Mouse (Mus musculus) forebrain, embryonic 16.5 days (tissue): ENCODE results near the gene Ddx58. TPM values are rescaled to one million over a fixed set of nuclear protein-coding genes. Genes with fewer than 3 reads are reported as not detected.

ENCODE experiments used
- ATAC-seq: fragments of 200-750 bp; cut with Nextera tagmentation; 2 replicates; pipeline ENCODE4 v1.8.0; 2017; ENCODE audit warnings: mild to moderate bottlenecking, moderate library complexity
- H3K27ac ChIP-seq: fragments of 300-500 bp; sonication (generic); 2 replicates; pipeline ENCODE4 v1.5.1; 2014; ENCODE audit warnings: low read length, control low read depth
- H3K27me3 ChIP-seq: fragments of 300-500 bp; sonication (generic); replicated peaks from 2 replicates; pipeline ENCODE4 v1.6.1; 2014; ENCODE audit warnings: low read length; ENCODE audit not compliant: control insufficient read depth, insufficient read depth
- H3K36me3 ChIP-seq: fragments of 300-500 bp; sonication (generic); 2 replicates; pipeline ENCODE4 v1.6.1; 2014; ENCODE audit not compliant: control insufficient read depth, insufficient read depth
- H3K4me1 ChIP-seq: fragments of 300-500 bp; sonication (generic); replicated peaks from 2 replicates; pipeline ENCODE4 v1.6.1; 2014; ENCODE audit warnings: low read length; ENCODE audit not compliant: control insufficient read depth, insufficient read depth
- H3K4me2 ChIP-seq: fragments of 300-500 bp; sonication (generic); 2 replicates; pipeline ENCODE4 v1.6.1; 2014; ENCODE audit warnings: mild to moderate bottlenecking, low read length, control low read depth
- H3K4me3 ChIP-seq: fragments of 300-500 bp; sonication (generic); replicated peaks from 2 replicates; pipeline ENCODE4 v1.5.1; 2014; ENCODE audit warnings: mild to moderate bottlenecking, low read length, control low read depth
- H3K9ac ChIP-seq: fragments of 300-500 bp; sonication (generic); replicated peaks from 2 replicates; pipeline ENCODE4 v1.6.1; 2014; ENCODE audit warnings: low read depth, low read length, control low read depth
- H3K9me3 ChIP-seq: fragments of 300-500 bp; sonication (generic); 2 replicates; pipeline ENCODE4 v1.6.1; 2016; ENCODE audit warnings: low read length; ENCODE audit not compliant: control insufficient read depth
- WGBS: fragments of 180-500 bp; shearing (Covaris S2); extraction: QIAGEN DNeasy Blood & Tissue Kit; methylation state at CpG from one replicate; pipeline ENCODE4 v1.1.7; 2014; 5-methylcytosine and 5-hydroxymethylcytosine counted together
- polyA plus RNA-seq: library from polyadenylated mRNA; unstranded; fragments of >200 nt; fragmentation: Nextera tagmentation; extraction: Ambion mirVana; gene quantifications from 2 replicates; pipeline ENCODE4 v1.2.1, GENCODE M21; 2015

The Ddx58 gene
- polyA plus RNA-seq, 1 experiment from 2014 or later = 4.5 TPM

- Histone ChIP-seq H3K4me1 (peaks cover 14% of the 10 kb centered on the region), H3K9ac (no peak overlapping the region), H3K36me3 (no peaks in the 10 kb centered on the region), H3K27ac (no peak overlapping the region), H3K9me3 (no peaks in the 10 kb centered on the region), H3K27me3 (no peaks in the 10 kb centered on the region), H3K4me2 (peak overlapping the region; percentile 85; the same call in 1 of the 2 replicates), H3K4me3 (peak overlapping the region; percentile 52; the same call in 1 of the 2 replicates)
- 56% methylated on average over 5 of the region's 5 CpGs for WGBS
- peak; percentile 8; the same call in 1 of the 2 replicates for ATAC-seq
Measured at GRCm38 (mm10) chr4:40240272-40240744, 680 bp upstream of the Ddx58 start.

- Histone ChIP-seq H3K4me3 (peak overlapping the region; percentile 52), H3K27me3 (no peaks in the 10 kb centered on the region), H3K4me1 (peaks cover 14% of the 10 kb centered on the region), H3K9me3 (no peaks in the 10 kb centered on the region), H3K27ac (no peak overlapping the region), H3K36me3 (no peaks in the 10 kb centered on the region), H3K9ac (peak overlapping the region; percentile 57), H3K4me2 (peak overlapping the region; percentile 85)
- WGBS = under 1% methylated on average over 17 of the region's 17 CpGs
- peak; percentile 26; the same call in 1 of the 2 replicates for ATAC-seq
Measured at GRCm38 (mm10) chr4:40238483-40239408, 882 bp downstream of the Ddx58 start.

GRCm38 (mm10) chr4:40236829-40237228, 2.8 kb downstream of the Ddx58 start:
- no peak for ATAC-seq
- Histone ChIP-seq H3K9ac (no peak overlapping the region), H3K27me3 (no peaks in the 10 kb centered on the region), H3K27ac (no peak overlapping the region), H3K4me1 (peaks cover 14% of the 10 kb centered on the region), H3K4me3 (no peak overlapping the region), H3K9me3 (no peaks in the 10 kb centered on the region), H3K36me3 (no peaks in the 10 kb centered on the region), H3K4me2 (no peak overlapping the region)
- 89% methylated on average over 4 of the region's 4 CpGs for WGBS

- peaks cover 7% of the 10 kb centered on the region for H3K4me1 ChIP-seq
- ATAC-seq = no peak
- H3K4me2 ChIP-seq = no peak overlapping the region
- H3K9ac ChIP-seq = no peak overlapping the region
- no peak overlapping the region for H3K27ac ChIP-seq
- WGBS = 76% methylated on average over 6 of the region's 6 CpGs
- no peaks in the 10 kb centered on the region for H3K36me3 ChIP-seq
- H3K9me3 ChIP-seq = no peaks in the 10 kb centered on the region
- H3K4me3 ChIP-seq = no peak overlapping the region
- H3K27me3 ChIP-seq = no peaks in the 10 kb centered on the region
Measured at GRCm38 (mm10) chr4:40234256-40234655, 5.4 kb downstream of the Ddx58 start.

- Histone ChIP-seq H3K36me3 (no peaks in the 10 kb centered on the region), H3K4me1 (no peaks in the 10 kb centered on the region), H3K9ac (no peak overlapping the region), H3K27me3 (no peaks in the 10 kb centered on the region), H3K4me2 (no peak overlapping the region), H3K27ac (no peak overlapping the region), H3K9me3 (no peaks in the 10 kb centered on the region), H3K4me3 (no peak overlapping the region)
- WGBS = 88% methylated on average over 7 of the region's 7 CpGs
- no peak for ATAC-seq
Measured at GRCm38 (mm10) chr4:40233062-40233664, 6.5 kb downstream of the Ddx58 start.

GRCm38 (mm10) chr4:40229723-40230122, 9.9 kb downstream of the Ddx58 start:
- H3K4me1 ChIP-seq = no peaks in the 10 kb centered on the region
- H3K9ac ChIP-seq = no peak overlapping the region
- 96% methylated on average over 6 of the region's 6 CpGs for WGBS
- no peak for ATAC-seq
- no peaks in the 10 kb centered on the region for H3K36me3 ChIP-seq
- no peak overlapping the region for H3K4me3 ChIP-seq
- H3K9me3 ChIP-seq = no peaks in the 10 kb centered on the region
- H3K27me3 ChIP-seq = no peaks in the 10 kb centered on the region
- H3K27ac ChIP-seq = no peak overlapping the region
- H3K4me2 ChIP-seq = no peak overlapping the region

GRCm38 (mm10) chr4:40227886-40228285, 11.7 kb downstream of the Ddx58 start:
- Histone ChIP-seq H3K4me3 (no peak overlapping the region), H3K36me3 (no peaks in the 10 kb centered on the region), H3K9me3 (no peaks in the 10 kb centered on the region), H3K4me1 (no peaks in the 10 kb centered on the region), H3K27me3 (no peaks in the 10 kb centered on the region), H3K9ac (no peak overlapping the region), H3K27ac (no peak overlapping the region), H3K4me2 (no peak overlapping the region)
- WGBS = 94% methylated on average over 7 of the region's 7 CpGs
- ATAC-seq = no peak

- no peak for ATAC-seq
- Histone ChIP-seq H3K4me2 (no peak overlapping the region), H3K9me3 (no peaks in the 10 kb centered on the region), H3K4me1 (no peaks in the 10 kb centered on the region), H3K4me3 (no peak overlapping the region), H3K9ac (no peak overlapping the region), H3K27ac (no peak overlapping the region), H3K36me3 (no peaks in the 10 kb centered on the region), H3K27me3 (no peaks in the 10 kb centered on the region)
- 93% methylated on average over 11 of the region's 11 CpGs for WGBS
Measured at GRCm38 (mm10) chr4:40227131-40227530, 12.5 kb downstream of the Ddx58 start.

- no peak for ATAC-seq
- no peaks in the 10 kb centered on the region for H3K36me3 ChIP-seq
- 69% methylated on average over 5 of the region's 5 CpGs for WGBS
- H3K9me3 ChIP-seq = no peaks in the 10 kb centered on the region
- no peak overlapping the region for H3K27ac ChIP-seq
- no peaks in the 10 kb centered on the region for H3K27me3 ChIP-seq
- H3K4me3 ChIP-seq = no peak overlapping the region
- H3K4me1 ChIP-seq = no peaks in the 10 kb centered on the region
- no peak overlapping the region for H3K9ac ChIP-seq
- no peak overlapping the region for H3K4me2 ChIP-seq
Measured at GRCm38 (mm10) chr4:40226095-40226494, 13.5 kb downstream of the Ddx58 start.
